Mouse (Mus musculus) midbrain, embryonic 12.5 days (tissue): Measurements from ENCODE around the gene Mrc2. TPM values are rescaled to one million over a fixed set of nuclear protein-coding genes. Genes with fewer than 3 reads are reported as not detected.

ENCODE experiments used
- ATAC-seq: fragments of 200-750 bp; cut with Nextera tagmentation; 2 replicates; pipeline ENCODE4 v1.8.0; 2017; ENCODE audit warnings: low read depth, moderate TSS enrichment, moderate library complexity; ENCODE audit not compliant: low FRiP score
- H3K27ac ChIP-seq: fragments of 300-500 bp; sonication (generic); replicated peaks from 2 replicates; pipeline ENCODE4 v1.5.1; 2016; ENCODE audit warnings: mild to moderate bottlenecking
- H3K27me3 ChIP-seq: fragments of 300-500 bp; sonication (generic); 2 replicates; pipeline ENCODE4 v1.6.1; 2016; ENCODE audit warnings: mild to moderate bottlenecking
- H3K36me3 ChIP-seq: fragments of 300-500 bp; sonication (generic); 2 replicates; pipeline ENCODE4 v1.6.1; 2016
- H3K4me1 ChIP-seq: fragments of 300-500 bp; sonication (generic); 2 replicates; pipeline ENCODE4 v1.6.1; 2016
- H3K4me2 ChIP-seq: fragments of 300-500 bp; sonication (generic); replicated peaks from 2 replicates; pipeline ENCODE4 v1.6.1; 2016; ENCODE audit warnings: mild to moderate bottlenecking, moderate library complexity
- H3K4me3 ChIP-seq: fragments of 300-500 bp; sonication (generic); 2 replicates; pipeline ENCODE4 v1.5.1; 2016; ENCODE audit warnings: mild to moderate bottlenecking
- H3K9ac ChIP-seq: fragments of 300-500 bp; sonication (generic); replicated peaks from 2 replicates; pipeline ENCODE4 v1.6.1; 2016; ENCODE audit warnings: mild to moderate bottlenecking, moderate library complexity
- H3K9me3 ChIP-seq: fragments of 300-500 bp; sonication (generic); 2 replicates; pipeline ENCODE4 v1.6.1; 2016; ENCODE audit warnings: mild to moderate bottlenecking
- WGBS: fragments of 180-500 bp; shearing (Covaris S2); methylation state at CpG from one replicate; pipeline ENCODE4 v1.1.7; 2016; 5-methylcytosine and 5-hydroxymethylcytosine counted together
- polyA plus RNA-seq: library from polyadenylated mRNA; unstranded; fragments of >200 nt; fragmentation: Nextera tagmentation; extraction: Ambion mirVana; gene quantifications from 2 replicates; pipeline ENCODE4 v1.2.1, GENCODE M21; 2016

Gene Mrc2
- polyA plus RNA-seq, 1 experiment from 2014 or later: 18.7 TPM

- no peak overlapping the region for H3K27ac ChIP-seq
- 70% methylated on average over 8 of the region's 8 CpGs for whole genome bisulfite sequencing
- 0 out of 2 replicates have a peak, but pooled peaks cover 2% of the 10 kb centered on the region for H3K36me3 ChIP-seq
- no peak overlapping the region for H3K4me2 ChIP-seq
- ATAC-seq: no peak
- no peaks in the 10 kb centered on the region for H3K27me3 ChIP-seq
- no peak overlapping the region for H3K4me3 ChIP-seq
- H3K9ac ChIP-seq: no peak overlapping the region
- H3K4me1 ChIP-seq: peaks cover 9% of the 10 kb centered on the region
- no peaks in the 10 kb centered on the region for H3K9me3 ChIP-seq
Measured at GRCm38 (mm10) chr11:105332468-105332867, 40.0 kb downstream of the Mrc2 start.

- H3K27ac ChIP-seq: no peak overlapping the region
- H3K9ac ChIP-seq: no peak overlapping the region
- no peak overlapping the region for H3K4me2 ChIP-seq
- peaks cover 9% of the 10 kb centered on the region for H3K4me1 ChIP-seq
- H3K36me3 ChIP-seq: 0 out of 2 replicates have a peak, but pooled peaks cover 13% of the 10 kb centered on the region
- WGBS: 59% methylated on average over 8 of the region's 8 CpGs
- no peak overlapping the region for H3K4me3 ChIP-seq
- H3K27me3 ChIP-seq: no peaks in the 10 kb centered on the region
- no peak; the same call in 1 of the 2 replicates for ATAC-seq
- no peaks in the 10 kb centered on the region for H3K9me3 ChIP-seq
Measured at GRCm38 (mm10) chr11:105333867-105334670, 41.6 kb downstream of the Mrc2 start.

GRCm38 (mm10) chr11:105338596-105339390 lies 46.4 kb downstream of the Mrc2 start:
- Histone ChIP-seq H3K27ac (no peak overlapping the region), H3K4me1 (no peaks in the 10 kb centered on the region), H3K4me3 (no peak overlapping the region), H3K27me3 (no peaks in the 10 kb centered on the region), H3K36me3 (peaks cover 20% of the 10 kb centered on the region), H3K4me2 (no peak overlapping the region), H3K9ac (no peak overlapping the region), H3K9me3 (no peaks in the 10 kb centered on the region)
- WGBS: 81% methylated on average over 12 of the region's 12 CpGs
- no peak for ATAC-seq

- 80% methylated on average over 2 of the region's 2 CpGs for WGBS
Measured at GRCm38 (mm10) chr11:105345284-105345683, 52.8 kb downstream of the Mrc2 start.

GRCm38 (mm10) chr11:105347162-105348161 lies 55.0 kb downstream of the Mrc2 start:
- Histone ChIP-seq H3K27ac (no peak overlapping the region), H3K9ac (no peak overlapping the region), H3K27me3 (no peaks in the 10 kb centered on the region), H3K36me3 (peaks cover 18% of the 10 kb centered on the region), H3K4me3 (no peak overlapping the region), H3K4me1 (peaks cover 7% of the 10 kb centered on the region; the same call in 1 of the 2 replicates), H3K9me3 (no peaks in the 10 kb centered on the region), H3K4me2 (no peak overlapping the region)
- WGBS: 68% methylated on average over 28 of the region's 28 CpGs
- ATAC-seq: peak; percentile 59

More at GRCm38 (mm10) chr11:105345284-105345683, 52.8 kb downstream of the Mrc2 start:
- Histone ChIP-seq H3K4me3 (no peak overlapping the region), H3K4me1 (no peaks in the 10 kb centered on the region), H3K27ac (no peak overlapping the region), H3K9ac (no peak overlapping the region), H3K9me3 (no peaks in the 10 kb centered on the region), H3K36me3 (peaks cover 25% of the 10 kb centered on the region), H3K27me3 (no peaks in the 10 kb centered on the region), H3K4me2 (no peak overlapping the region)
- ATAC-seq: no peak; the same call in 1 of the 2 replicates

- WGBS: 89% methylated on average over 9 of the region's 9 CpGs
- H3K4me2 ChIP-seq: no peak overlapping the region
- H3K4me3 ChIP-seq: no peak overlapping the region
- H3K9ac ChIP-seq: no peak overlapping the region
- no peaks in the 10 kb centered on the region for H3K27me3 ChIP-seq
- no peaks in the 10 kb centered on the region for H3K9me3 ChIP-seq
- H3K27ac ChIP-seq: no peak overlapping the region
- ATAC-seq: no peak
- peaks cover 10% of the 10 kb centered on the region; the same call in 1 of the 2 replicates for H3K4me1 ChIP-seq
- peaks cover 18% of the 10 kb centered on the region for H3K36me3 ChIP-seq
Measured at GRCm38 (mm10) chr11:105348495-105348982, 56.1 kb downstream of the Mrc2 start.

GRCm38 (mm10) chr11:105349780-105350324 lies 57.4 kb downstream of the Mrc2 start:
- peaks cover 11% of the 10 kb centered on the region; the same call in 1 of the 2 replicates for H3K4me1 ChIP-seq

GRCm38 (mm10) chr11:105350643-105351042 lies 58.2 kb downstream of the Mrc2 start:
- peaks cover 11% of the 10 kb centered on the region; the same call in 1 of the 2 replicates for H3K4me1 ChIP-seq
- no peak overlapping the region for H3K9ac ChIP-seq
- no peak overlapping the region for H3K4me2 ChIP-seq
- no peaks in the 10 kb centered on the region for H3K9me3 ChIP-seq
- ATAC-seq: no peak
- 85% methylated on average over 7 of the region's 7 CpGs for WGBS
- H3K36me3 ChIP-seq: peaks cover 15% of the 10 kb centered on the region
- no peaks in the 10 kb centered on the region for H3K27me3 ChIP-seq
- H3K27ac ChIP-seq: no peak overlapping the region
- H3K4me3 ChIP-seq: no peak overlapping the region

More at GRCm38 (mm10) chr11:105349780-105350324, 57.4 kb downstream of the Mrc2 start:
- H3K4me2 ChIP-seq: no peak overlapping the region
- H3K36me3 ChIP-seq: peaks cover 17% of the 10 kb centered on the region
- H3K27me3 ChIP-seq: no peaks in the 10 kb centered on the region
- H3K9me3 ChIP-seq: no peaks in the 10 kb centered on the region
- H3K27ac ChIP-seq: no peak overlapping the region
- no peak overlapping the region for H3K9ac ChIP-seq
- ATAC-seq: no peak
- 94% methylated on average over 19 of the region's 19 CpGs for WGBS
- no peak overlapping the region for H3K4me3 ChIP-seq

- no peak for ATAC-seq
Measured at GRCm38 (mm10) chr11:105352152-105352551, 59.7 kb downstream of the Mrc2 start.

GRCm38 (mm10) chr11:105352954-105353890 lies 60.8 kb downstream of the Mrc2 start:
- WGBS: 68% methylated on average over 9 of the region's 9 CpGs
- no peaks in the 10 kb centered on the region for H3K27me3 ChIP-seq
- no peak overlapping the region for H3K9ac ChIP-seq
- peaks cover 11% of the 10 kb centered on the region; the same call in 1 of the 2 replicates for H3K4me1 ChIP-seq
- H3K27ac ChIP-seq: no peak overlapping the region
- no peak overlapping the region for H3K4me2 ChIP-seq
- no peaks in the 10 kb centered on the region for H3K9me3 ChIP-seq
- peaks cover 11% of the 10 kb centered on the region for H3K36me3 ChIP-seq
- no peak for ATAC-seq
- H3K4me3 ChIP-seq: no peak overlapping the region

More at GRCm38 (mm10) chr11:105352152-105352551, 59.7 kb downstream of the Mrc2 start:
- Histone ChIP-seq H3K4me3 (no peak overlapping the region), H3K4me1 (peaks cover 11% of the 10 kb centered on the region; the same call in 1 of the 2 replicates), H3K27me3 (no peaks in the 10 kb centered on the region), H3K36me3 (peaks cover 11% of the 10 kb centered on the region), H3K4me2 (no peak overlapping the region), H3K27ac (no peak overlapping the region), H3K9me3 (no peaks in the 10 kb centered on the region), H3K9ac (no peak overlapping the region)
- WGBS: 83% methylated on average over 8 of the region's 8 CpGs
